Mouse (Mus musculus) midbrain, embryonic 16.5 days (tissue): ENCODE results near the gene Cpne9. TPM values are rescaled to one million over a fixed set of nuclear protein-coding genes. Genes with fewer than 3 reads are reported as not detected.

Source experiments
- ATAC-seq: fragments of 200-750 bp; cut with Nextera tagmentation; 2 replicates; pipeline ENCODE4 v1.8.0; 2017; ENCODE audit warnings: moderate TSS enrichment
- H3K27ac ChIP-seq: fragments of 300-500 bp; sonication (generic); 2 replicates; pipeline ENCODE4 v1.5.1; 2014; ENCODE audit warnings: mild to moderate bottlenecking, low read length, mixed read lengths
- H3K27me3 ChIP-seq: fragments of 300-500 bp; sonication (generic); 2 replicates; pipeline ENCODE4 v1.6.1; 2014; ENCODE audit warnings: low read depth, low read length, mixed read lengths; ENCODE audit not compliant: control insufficient read depth, insufficient read depth
- H3K36me3 ChIP-seq: fragments of 300-500 bp; sonication (generic); 2 replicates; pipeline ENCODE4 v1.6.1; 2014; ENCODE audit warnings: mild to moderate bottlenecking, low read length, moderate library complexity, mixed read lengths; ENCODE audit not compliant: control insufficient read depth, insufficient read depth
- H3K4me1 ChIP-seq: fragments of 300-500 bp; sonication (generic); 2 replicates; pipeline ENCODE4 v1.6.1; 2014; ENCODE audit warnings: mild to moderate bottlenecking, low read length, mixed read lengths; ENCODE audit not compliant: control insufficient read depth, insufficient read depth
- H3K4me2 ChIP-seq: fragments of 300-500 bp; sonication (generic); 2 replicates; pipeline ENCODE4 v1.6.1; 2014; ENCODE audit warnings: mild to moderate bottlenecking, low read length, mixed read lengths
- H3K4me3 ChIP-seq: fragments of 300-500 bp; sonication (generic); 2 replicates; pipeline ENCODE4 v1.5.1; 2014; ENCODE audit warnings: low read depth, mild to moderate bottlenecking, low read length, moderate library complexity, mixed read lengths
- H3K9ac ChIP-seq: fragments of 300-500 bp; sonication (generic); 2 replicates; pipeline ENCODE4 v1.6.1; 2014; ENCODE audit warnings: low read depth, low read length, mixed read lengths
- H3K9me3 ChIP-seq: fragments of 300-500 bp; sonication (generic); replicated peaks from 2 replicates; pipeline ENCODE4 v1.6.1; 2014; ENCODE audit warnings: mild to moderate bottlenecking, low read length, mixed read lengths; ENCODE audit not compliant: control insufficient read depth, poor library complexity, severe bottlenecking
- WGBS: fragments of 180-500 bp; shearing (Covaris S2); extraction: QIAGEN DNeasy Blood & Tissue Kit; methylation state at CpG from one replicate; pipeline ENCODE4 v1.1.7; 2014; 5-methylcytosine and 5-hydroxymethylcytosine counted together
- polyA plus RNA-seq: library from polyadenylated mRNA; unstranded; fragments of >200 nt; fragmentation: Nextera tagmentation; extraction: Ambion mirVana; gene quantifications from 2 replicates; pipeline ENCODE4 v1.2.1, GENCODE M21; 2015

Cpne9 gene
- polyA plus RNA-seq, 1 experiment from 2014 or later: 3.9 TPM

- Histone ChIP-seq H3K27ac (no peak overlapping the region), H3K4me1 (peaks cover 5% of the 10 kb centered on the region), H3K36me3 (no peaks in the 10 kb centered on the region), H3K4me2 (no peak overlapping the region), H3K4me3 (no peak overlapping the region), H3K9me3 (no peaks in the 10 kb centered on the region), H3K27me3 (no peaks in the 10 kb centered on the region), H3K9ac (no peak overlapping the region)
- no peak for ATAC-seq
- WGBS: 78% methylated on average over 5 of the region's 5 CpGs
These were observed 19.2 kb downstream of the Cpne9 start for GRCm38 (mm10) chr6:113301350-113301749.

- no peak for ATAC-seq
- no peak overlapping the region for H3K27ac ChIP-seq
- H3K27me3 ChIP-seq: no peaks in the 10 kb centered on the region
- no peaks in the 10 kb centered on the region for H3K9me3 ChIP-seq
- no peak overlapping the region for H3K9ac ChIP-seq
- no peak overlapping the region for H3K4me3 ChIP-seq
- no peak overlapping the region for H3K4me2 ChIP-seq
- H3K36me3 ChIP-seq: no peaks in the 10 kb centered on the region
- peaks cover 5% of the 10 kb centered on the region for H3K4me1 ChIP-seq
- WGBS: 22% methylated on average over 3 of the region's 3 CpGs
These were observed 20.2 kb downstream of the Cpne9 start for GRCm38 (mm10) chr6:113302258-113302657.

GRCm38 (mm10) chr6:113306322-113306985, 24.3 kb downstream of the Cpne9 start:
- H3K27ac ChIP-seq: peak overlapping the region; percentile 99
- H3K27me3 ChIP-seq: no peaks in the 10 kb centered on the region
- peak; percentile 98 for ATAC-seq
- H3K4me3 ChIP-seq: peak overlapping the region; percentile 97
- peaks cover 6% of the 10 kb centered on the region; the same call in 1 of the 2 replicates for H3K36me3 ChIP-seq
- WGBS: under 1% methylated on average over 46 of the region's 50 CpGs
- H3K4me2 ChIP-seq: peak overlapping the region; percentile 55
- H3K9ac ChIP-seq: peak overlapping the region; percentile 96
- H3K9me3 ChIP-seq: no peaks in the 10 kb centered on the region
- H3K4me1 ChIP-seq: peaks cover 17% of the 10 kb centered on the region

GRCm38 (mm10) chr6:113306986-113307349, 24.9 kb downstream of the Cpne9 start, which contains the start of gene Brpf1:
Gene Brpf1, plus strand, starts transcription at chr6:113307137.
- 0% methylated on average over 32 of the region's 32 CpGs for WGBS
- H3K27me3 ChIP-seq: no peaks in the 10 kb centered on the region
- peaks cover 6% of the 10 kb centered on the region; the same call in 1 of the 2 replicates for H3K36me3 ChIP-seq
- peak within 1 kb of the TSS; percentile 98 for H3K4me2 ChIP-seq
- peaks cover 17% of the 10 kb centered on the region for H3K4me1 ChIP-seq
- H3K27ac ChIP-seq: peak within 1 kb of the TSS; percentile 99
- peak within 1 kb of the TSS; percentile 97 for H3K4me3 ChIP-seq
- peak within 1 kb of the TSS; percentile 96 for H3K9ac ChIP-seq
- no peaks in the 10 kb centered on the region for H3K9me3 ChIP-seq
- ATAC-seq: peak; percentile 76

- H3K4me2 ChIP-seq: peak overlapping the region; percentile 98
- peak; percentile 2; the same call in 1 of the 2 replicates for ATAC-seq
- WGBS: under 1% methylated on average over 34 of the region's 34 CpGs
- H3K27ac ChIP-seq: peak overlapping the region; percentile 99
- H3K4me1 ChIP-seq: peaks cover 17% of the 10 kb centered on the region
- no peaks in the 10 kb centered on the region for H3K27me3 ChIP-seq
- H3K36me3 ChIP-seq: peaks cover 6% of the 10 kb centered on the region; the same call in 1 of the 2 replicates
- H3K9ac ChIP-seq: peak overlapping the region; percentile 96
- H3K9me3 ChIP-seq: no peaks in the 10 kb centered on the region
- H3K4me3 ChIP-seq: peak overlapping the region; percentile 97
These were observed 25.5 kb downstream of the Cpne9 start for GRCm38 (mm10) chr6:113307481-113308121.

GRCm38 (mm10) chr6:113308141-113308540, 26.0 kb downstream of the Cpne9 start:
- H3K4me3 ChIP-seq: peak overlapping the region; percentile 97
- H3K27me3 ChIP-seq: no peaks in the 10 kb centered on the region
- peaks cover 6% of the 10 kb centered on the region; the same call in 1 of the 2 replicates for H3K36me3 ChIP-seq
- H3K4me1 ChIP-seq: peaks cover 17% of the 10 kb centered on the region
- 37% methylated on average over 5 of the region's 5 CpGs for WGBS
- peak overlapping the region; percentile 96 for H3K9ac ChIP-seq
- H3K27ac ChIP-seq: no peak overlapping the region
- H3K9me3 ChIP-seq: no peaks in the 10 kb centered on the region
- ATAC-seq: no peak
- H3K4me2 ChIP-seq: peak overlapping the region; percentile 98

GRCm38 (mm10) chr6:113315972-113316371, 33.9 kb downstream of the Cpne9 start:
- H3K4me1 ChIP-seq: no peaks in the 10 kb centered on the region
- no peak for ATAC-seq
- H3K9ac ChIP-seq: no peak overlapping the region
- peaks cover 57% of the 10 kb centered on the region for H3K36me3 ChIP-seq
- H3K27me3 ChIP-seq: no peaks in the 10 kb centered on the region
- H3K4me2 ChIP-seq: no peak overlapping the region
- WGBS: 97% methylated on average over 3 of the region's 3 CpGs
- H3K27ac ChIP-seq: no peak overlapping the region
- H3K9me3 ChIP-seq: no peaks in the 10 kb centered on the region
- H3K4me3 ChIP-seq: no peak overlapping the region

GRCm38 (mm10) chr6:113326533-113327315, 44.6 kb downstream of the Cpne9 start, which contains the start of gene Ogg1:
Gene Ogg1, plus strand, starts transcription at chr6:113326972.
- WGBS: under 1% methylated on average over 52 of the region's 52 CpGs
- H3K36me3 ChIP-seq: peaks cover 21% of the 10 kb centered on the region; the same call in 1 of the 2 replicates
- H3K9ac ChIP-seq: peak within 1 kb of the TSS; percentile 69

More at GRCm38 (mm10) chr6:113326533-113327315, 44.6 kb downstream of the Cpne9 start, which contains the start of gene Ogg1:
- H3K4me1 ChIP-seq: peaks cover 15% of the 10 kb centered on the region
- H3K27me3 ChIP-seq: no peaks in the 10 kb centered on the region
- H3K27ac ChIP-seq: peak within 1 kb of the TSS; percentile 83
- H3K4me2 ChIP-seq: peak within 1 kb of the TSS; percentile 92
- peak within 1 kb of the TSS; percentile 58 for H3K4me3 ChIP-seq
- no peaks in the 10 kb centered on the region for H3K9me3 ChIP-seq
- peak; percentile 99 for ATAC-seq
